Mouse (Mus musculus) megakaryocyte-erythroid progenitor cell, adult 5-6 weeks (primary cell): ENCODE measurements around the gene Nos1ap. TPM values are rescaled to one million over a fixed set of nuclear protein-coding genes. Genes with fewer than 3 reads are reported as not detected.

Experiments used
- ATAC-seq: replicated peaks from 2 replicates; pipeline ENCODE4 v1.8.0; 2016; ENCODE audit warnings: mild to moderate bottlenecking, inconsistent platforms; ENCODE audit not compliant: severe bottlenecking, poor library complexity, low FRiP score, low TSS enrichment
- total RNA-seq, 2 experiments: library from RNA; stranded (forward) in 1 of 2; stranded (reverse) in 1 of 2; fragments of 200-1000, 215-1000 nt in 1 of 2; fragments of >200 nt in 1 of 2; fragmentation: Nextera tagmentation in 1 of 2; gene quantifications; 2 replicates each; pipeline ENCODE4 v1.2.3; 2014 to 2017

Gene Nos1ap
- total RNA-seq, 2 experiments from 2014 or later = 1.5 TPM; not detected in 1

GRCm38 (mm10) chr1:170482236-170482905 lies 107.3 kb downstream of the Nos1ap start:
- no peak for ATAC-seq

DNA sequence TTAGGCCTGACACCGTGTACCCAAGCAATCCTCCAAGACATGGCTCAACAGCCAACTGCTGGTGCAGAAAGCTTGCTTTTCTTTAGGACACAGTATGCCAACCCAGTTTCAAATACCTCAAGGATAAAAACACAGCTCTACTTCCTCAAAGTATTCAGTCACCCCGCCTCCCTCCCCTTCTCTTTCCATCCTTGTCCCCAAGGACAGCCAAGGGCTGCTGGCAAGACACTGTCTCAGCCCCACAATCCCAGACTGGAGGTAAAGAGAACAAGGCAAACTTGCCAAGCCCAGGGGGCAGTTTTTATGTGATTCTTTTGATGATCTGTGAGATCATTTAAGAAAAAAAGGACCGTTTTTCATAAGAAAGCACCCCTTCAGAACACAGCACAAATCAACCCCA lies 108.6 kb downstream of the Nos1ap start:
- no peak for ATAC-seq

DNA sequence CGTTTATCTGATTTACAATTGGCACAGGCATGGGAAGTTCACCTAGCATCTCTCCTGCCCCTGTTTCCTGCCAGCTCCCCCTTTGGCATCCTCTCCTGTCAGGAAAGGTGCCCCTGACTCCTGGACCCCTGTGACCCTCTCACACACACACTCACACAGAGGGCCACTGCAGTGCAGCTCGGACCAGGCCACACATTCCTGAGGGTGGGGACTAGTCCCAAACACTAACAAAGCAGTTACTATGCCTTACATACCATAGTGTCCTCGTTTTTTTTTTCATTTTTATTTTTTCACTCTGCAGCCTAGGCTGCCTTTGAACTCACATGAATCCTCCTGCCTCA lies 110.2 kb downstream of the Nos1ap start:
- no peak for ATAC-seq

GRCm38 (mm10) chr1:170478791-170479457 lies 110.7 kb downstream of the Nos1ap start:
- no peak for ATAC-seq

- ATAC-seq = no peak
Observed at GRCm38 (mm10) chr1:170477636-170478600, 111.7 kb downstream of the Nos1ap start.

DNA sequence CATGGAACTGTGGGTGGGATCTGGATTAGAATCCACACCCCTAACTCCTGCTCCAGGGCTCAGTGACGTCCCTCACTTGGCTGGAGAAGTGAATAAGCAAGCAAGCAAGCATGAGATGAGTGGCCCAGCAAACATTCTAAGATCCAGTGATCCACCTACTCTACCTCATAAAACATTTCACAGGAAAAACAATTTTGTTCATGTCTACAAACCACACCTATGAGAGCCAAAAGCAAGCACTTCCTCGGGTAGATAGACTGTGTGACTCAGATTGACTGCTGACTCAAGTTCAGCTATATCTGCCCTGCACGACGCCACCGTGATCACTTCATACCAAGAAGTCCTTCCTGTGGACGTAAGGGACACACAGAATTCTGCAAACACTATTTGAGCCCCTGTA lies 116.2 kb downstream of the Nos1ap start:
- no peak for ATAC-seq

DNA sequence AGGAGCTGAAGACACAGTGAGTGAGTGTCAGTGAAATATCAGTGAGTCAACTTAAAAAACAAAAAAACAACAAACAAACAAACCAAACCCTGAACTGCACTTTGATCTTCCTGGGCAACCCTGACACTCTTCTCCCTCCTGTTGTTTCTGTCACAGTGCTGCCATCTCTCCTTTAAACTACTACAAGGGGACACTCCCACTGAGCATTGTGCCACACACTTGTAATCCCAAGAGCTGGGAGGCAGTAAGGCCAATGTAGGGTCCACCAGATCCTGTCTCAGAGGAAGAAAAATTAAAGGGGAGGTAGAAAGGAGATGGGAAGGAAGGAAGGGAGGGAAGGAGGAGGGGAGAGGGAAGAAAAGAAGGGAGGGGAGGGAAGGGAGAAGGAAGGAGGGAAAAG lies 116.8 kb downstream of the Nos1ap start:
- ATAC-seq = no peak

DNA sequence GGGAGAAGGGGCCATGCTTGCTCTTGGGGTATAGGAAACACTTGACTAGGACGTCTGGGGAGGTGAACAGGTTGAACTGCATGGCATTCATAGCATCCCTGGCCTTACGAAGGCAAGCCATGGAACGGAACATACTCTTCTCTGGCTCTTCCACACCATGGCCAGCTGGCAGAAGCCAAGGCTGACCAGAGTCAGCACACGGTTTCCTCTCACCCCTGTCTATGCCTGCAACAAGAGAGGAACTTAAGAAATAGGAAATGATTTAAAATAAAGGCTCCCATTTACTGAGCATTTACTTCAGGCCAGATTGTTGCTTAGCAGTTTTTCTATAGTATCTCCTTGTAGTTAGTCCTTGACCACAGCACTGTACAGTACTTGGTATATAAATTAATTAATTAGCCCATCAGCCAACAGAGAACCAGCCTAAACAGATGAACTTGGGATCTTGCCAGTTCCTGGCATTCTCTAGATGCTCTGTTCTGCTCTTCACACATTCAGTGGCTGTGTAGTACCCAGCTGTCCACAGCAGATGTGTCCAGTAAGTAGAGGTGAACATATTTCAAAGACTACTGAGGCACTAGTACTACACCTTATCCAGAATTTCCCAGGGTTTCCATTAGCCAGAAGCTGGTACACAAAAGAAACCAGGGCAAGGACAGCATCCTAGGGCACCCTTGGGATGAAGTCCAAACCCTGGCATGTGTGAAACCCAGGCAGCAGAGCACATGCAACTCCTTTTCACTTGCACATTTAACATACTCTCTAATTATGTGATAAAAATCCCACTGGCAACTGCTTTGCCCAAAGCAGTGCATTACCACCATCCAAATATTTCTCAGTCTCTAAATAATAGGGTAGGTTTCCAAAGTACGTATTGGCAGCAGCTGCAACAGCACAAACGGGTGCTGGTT lies 123.3 kb downstream of the Nos1ap start:
- no peak for ATAC-seq

- ATAC-seq = no peak
Observed at GRCm38 (mm10) chr1:170462140-170462539, 127.5 kb downstream of the Nos1ap start.

GRCm38 (mm10) chr1:170459896-170460602 lies 129.6 kb downstream of the Nos1ap start:
- ATAC-seq = no peak

- no peak for ATAC-seq
Observed at GRCm38 (mm10) chr1:170457673-170458072, 132.0 kb downstream of the Nos1ap start.

DNA sequence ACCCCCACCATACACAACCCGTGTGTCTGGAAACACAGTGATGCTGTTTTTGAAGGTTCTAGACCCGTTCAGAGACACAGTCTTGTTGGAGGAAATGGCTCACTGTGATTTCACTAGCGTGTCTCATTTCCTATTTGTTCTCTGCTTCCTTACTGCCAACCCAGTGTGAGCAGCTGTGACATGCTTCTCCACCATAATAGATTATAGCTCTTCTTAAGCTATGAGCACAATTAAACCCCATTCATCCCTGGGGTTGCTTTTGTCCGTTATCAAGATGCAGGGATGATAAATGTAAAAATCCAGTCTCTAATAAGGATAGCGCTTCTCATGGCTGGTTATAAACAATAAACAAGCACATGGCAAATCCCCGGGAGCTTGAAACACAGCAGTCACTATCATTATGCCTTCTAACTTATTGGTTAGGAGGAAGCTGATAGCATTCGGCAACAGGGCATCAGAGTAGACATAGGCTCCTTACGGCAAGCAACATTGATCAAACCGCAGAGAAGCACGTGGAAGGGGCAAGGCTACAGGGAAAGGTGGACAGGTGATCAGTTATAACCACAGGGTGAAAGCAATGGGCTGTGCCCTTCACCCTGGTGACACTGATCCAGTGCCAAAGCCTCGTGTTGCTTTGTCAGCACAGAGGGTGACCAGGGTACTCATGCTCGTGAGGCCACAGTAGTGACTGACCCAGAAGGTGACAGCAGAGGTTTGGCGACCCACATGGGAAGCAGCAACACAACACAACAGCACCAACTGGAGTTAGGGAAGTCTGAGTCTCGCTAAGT lies 133.6 kb downstream of the Nos1ap start:
- ATAC-seq = no peak

DNA sequence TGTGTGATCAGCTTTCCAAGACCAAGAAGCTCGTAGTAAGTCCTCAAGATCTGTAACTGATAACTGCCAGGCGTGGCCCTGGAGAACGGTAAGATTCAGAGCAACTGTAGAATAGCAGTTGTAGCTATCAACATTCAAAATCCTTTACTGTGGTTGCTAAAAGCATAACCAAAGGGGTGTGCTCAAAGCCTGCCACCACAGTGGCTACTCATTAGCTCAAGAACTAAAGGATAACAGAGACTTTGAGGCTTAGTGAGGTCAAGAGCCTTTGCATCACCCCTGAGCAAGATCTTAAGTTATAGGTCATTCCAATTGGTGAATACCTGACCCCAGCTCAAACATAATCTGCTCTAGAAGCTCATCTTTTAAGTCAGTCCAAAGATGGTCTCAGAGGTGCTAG lies 134.3 kb downstream of the Nos1ap start:
- ATAC-seq = no peak

- ATAC-seq = no peak
Observed at GRCm38 (mm10) chr1:170453455-170453854, 136.2 kb downstream of the Nos1ap start.

GRCm38 (mm10) chr1:170448244-170448643 lies 141.4 kb downstream of the Nos1ap start:
- ATAC-seq = no peak

DNA sequence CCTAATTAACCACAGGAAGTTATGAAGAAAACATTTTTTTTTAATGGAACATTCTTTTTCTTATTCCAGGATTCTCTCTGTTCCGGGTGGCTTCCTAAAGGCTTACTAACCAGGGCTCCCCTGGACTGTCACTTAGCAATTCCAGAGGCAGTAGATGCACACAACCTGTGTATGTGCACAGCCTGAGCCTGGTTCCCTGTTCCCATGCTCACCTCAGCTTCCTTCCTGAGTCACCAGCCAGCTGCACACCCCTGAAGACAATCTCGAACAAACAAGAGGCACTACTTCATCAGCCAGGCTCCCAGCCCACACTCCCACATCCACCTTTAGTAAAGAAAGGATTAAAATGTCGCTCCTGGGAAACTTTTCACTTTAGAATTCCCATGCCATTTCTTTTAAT lies 144.2 kb downstream of the Nos1ap start:
- no peak for ATAC-seq

DNA sequence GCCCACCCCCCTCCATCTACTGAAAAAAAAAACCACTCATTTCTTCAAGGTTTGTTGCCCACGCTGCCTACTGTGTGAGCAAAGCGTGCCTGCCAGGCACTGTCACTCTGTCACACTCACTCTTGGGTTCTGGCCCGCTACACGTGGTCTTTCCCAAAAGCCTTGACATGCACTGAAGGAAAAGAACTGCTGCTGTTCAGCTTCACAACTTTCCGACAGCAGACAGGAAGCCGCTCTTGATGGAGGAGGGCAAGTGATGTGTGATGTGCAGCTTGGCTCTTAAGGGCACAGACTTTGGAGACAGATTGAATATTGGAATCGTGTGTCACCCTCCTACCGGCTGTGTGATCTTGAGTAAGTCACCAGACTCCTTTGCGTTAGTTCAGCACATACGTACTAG lies 149.3 kb downstream of the Nos1ap start:
- no peak for ATAC-seq
